Mouse (Mus musculus) heart, embryonic 12.5 days (tissue): ENCODE measurements at regions not wholly inside any gene's neighbourhood (a gene's known extent, or its start where the extent isn't known, plus 50 kb on each side); places are given as distances from the start of the nearest gene placed in this dataset.

Source experiments
- ATAC-seq: fragments of 200-750 bp; cut with Nextera tagmentation; 2 replicates; pipeline ENCODE4 v1.8.0; 2017; ENCODE audit warnings: moderate TSS enrichment, moderate library complexity; ENCODE audit not compliant: insufficient number of reproducible peaks, low FRiP score
- H3K27ac ChIP-seq: fragments of 300-500 bp; sonication (generic); 2 replicates; pipeline ENCODE4 v1.5.1; 2016; ENCODE audit warnings: mild to moderate bottlenecking, moderate library complexity; ENCODE audit not compliant: poor library complexity, severe bottlenecking
- H3K27me3 ChIP-seq: fragments of 300-500 bp; sonication (generic); replicated peaks from 2 replicates; pipeline ENCODE4 v1.6.1; 2016; ENCODE audit warnings: mild to moderate bottlenecking, moderate library complexity
- H3K36me3 ChIP-seq: fragments of 300-500 bp; sonication (generic); 2 replicates; pipeline ENCODE4 v1.6.1; 2016; ENCODE audit warnings: mild to moderate bottlenecking, moderate library complexity
- H3K4me1 ChIP-seq: fragments of 300-500 bp; sonication (generic); replicated peaks from 2 replicates; pipeline ENCODE4 v1.6.1; 2016; ENCODE audit warnings: mild to moderate bottlenecking
- H3K4me2 ChIP-seq: fragments of 300-500 bp; sonication (generic); 2 replicates; pipeline ENCODE4 v1.6.1; 2016; ENCODE audit warnings: mild to moderate bottlenecking, moderate library complexity
- H3K4me3 ChIP-seq: fragments of 300-500 bp; sonication (generic); 2 replicates; pipeline ENCODE4 v1.5.1; 2016; ENCODE audit warnings: mild to moderate bottlenecking
- H3K9ac ChIP-seq: fragments of 300-500 bp; sonication (generic); 2 replicates; pipeline ENCODE4 v1.6.1; 2016; ENCODE audit warnings: mild to moderate bottlenecking, moderate library complexity
- H3K9me3 ChIP-seq: fragments of 300-500 bp; sonication (generic); replicated peaks from 2 replicates; pipeline ENCODE4 v1.6.1; 2016; ENCODE audit warnings: mild to moderate bottlenecking, moderate library complexity
- WGBS: fragments of 180-500 bp; shearing (Covaris S2); methylation state at CpG from one replicate; pipeline ENCODE4 v1.1.7; 2016; 5-methylcytosine and 5-hydroxymethylcytosine counted together

DNA sequence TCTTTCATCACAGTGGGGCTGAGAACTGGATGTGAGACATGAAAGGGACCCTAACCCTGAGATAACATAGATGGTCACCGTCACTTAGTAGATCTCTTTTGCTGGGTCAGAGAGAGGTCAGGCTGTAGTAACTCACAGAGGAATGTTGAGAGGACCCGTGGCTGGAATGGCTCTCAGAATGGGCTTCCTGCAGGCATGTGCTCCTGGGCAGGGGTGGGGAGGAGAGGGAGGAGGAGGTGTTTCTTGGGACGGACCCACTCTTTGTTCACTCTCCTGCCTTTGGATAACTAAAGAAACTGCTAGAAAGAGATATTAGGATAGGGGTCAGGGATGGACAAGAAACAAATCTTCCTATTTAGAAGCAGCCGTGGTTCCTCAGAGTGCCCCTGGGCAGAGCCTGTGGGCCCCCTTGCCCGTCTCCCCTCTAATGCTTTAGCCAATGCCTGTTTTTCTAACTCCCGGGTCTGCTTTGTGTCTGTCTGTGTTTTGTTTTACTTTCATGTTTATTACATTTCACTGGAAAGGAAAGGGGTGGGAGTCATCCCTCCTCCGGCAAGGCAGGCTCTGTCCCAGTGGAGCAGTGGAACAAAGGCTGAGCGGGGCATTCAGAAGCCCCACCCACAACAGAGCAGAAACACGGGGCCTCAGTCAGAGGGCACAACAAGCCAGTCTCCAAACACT lies 58.9 kb upstream of the Ppp2r5a start:
- 0 out of 2 replicates have a peak overlapping the region, but pooled peaks have one; percentile 7 for H3K9ac ChIP-seq
- H3K9me3 ChIP-seq: peaks cover 5% of the 10 kb centered on the region; the same call in 1 of the 2 replicates
- H3K4me1 ChIP-seq: peaks cover 86% of the 10 kb centered on the region
- H3K4me3 ChIP-seq: peak overlapping the region; percentile 6; the same call in 1 of the 2 replicates
- ATAC-seq: peak; percentile 87
- H3K27ac ChIP-seq: peak overlapping the region; percentile 93
- 5% methylated on average over 9 of the region's 9 CpGs for WGBS
- no peaks in the 10 kb centered on the region for H3K36me3 ChIP-seq
- H3K27me3 ChIP-seq: no peaks in the 10 kb centered on the region
- peak overlapping the region; percentile 54 for H3K4me2 ChIP-seq

DNA sequence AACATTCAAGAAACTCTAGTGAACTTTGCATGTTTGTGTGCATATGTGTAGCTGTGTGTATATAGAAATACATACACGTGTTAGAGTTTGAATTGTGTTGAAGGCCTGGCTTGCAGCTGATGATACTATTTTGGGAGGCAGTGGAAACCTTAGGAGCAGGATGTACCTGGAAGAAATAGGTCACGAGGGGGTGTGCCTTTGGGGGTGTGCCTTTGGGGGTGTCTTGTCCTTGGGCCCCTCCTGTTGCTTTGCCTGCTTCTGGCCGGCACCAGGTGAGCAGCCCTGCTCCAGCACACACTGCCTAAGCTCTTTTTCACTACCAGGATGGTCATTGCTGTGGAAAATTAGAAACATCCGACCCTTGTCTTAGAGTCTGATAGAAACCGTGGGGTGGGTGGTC lies 56.0 kb upstream of the Ppp2r5a start:
- H3K27ac ChIP-seq: peak overlapping the region; percentile 34; the same call in 1 of the 2 replicates
- 56% methylated on average over 5 of the region's 5 CpGs for WGBS
- no peak overlapping the region for H3K4me2 ChIP-seq
- no peak for ATAC-seq
- H3K9me3 ChIP-seq: peaks cover 5% of the 10 kb centered on the region; the same call in 1 of the 2 replicates
- H3K36me3 ChIP-seq: no peaks in the 10 kb centered on the region
- H3K4me1 ChIP-seq: peaks cover 74% of the 10 kb centered on the region
- no peaks in the 10 kb centered on the region for H3K27me3 ChIP-seq
- H3K4me3 ChIP-seq: no peak overlapping the region
- no peak overlapping the region for H3K9ac ChIP-seq

DNA sequence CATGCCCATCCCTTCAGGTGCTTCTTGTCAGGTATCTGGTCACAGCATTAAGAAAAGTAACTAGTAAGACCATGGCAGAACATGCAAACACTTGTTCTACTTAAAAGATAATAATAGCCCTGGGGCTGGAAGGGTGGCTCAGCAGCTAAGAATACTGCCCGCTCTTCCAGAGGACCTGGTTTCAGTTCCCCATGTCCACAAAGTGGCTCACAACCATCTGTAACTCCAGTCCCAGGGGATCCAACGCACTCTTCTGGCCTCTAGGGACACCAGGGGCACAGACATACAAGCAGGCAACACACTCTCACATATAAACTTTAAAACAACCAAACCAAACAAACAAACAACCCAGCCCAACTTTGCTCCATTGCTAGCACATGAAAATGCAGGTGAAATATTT lies 55.2 kb upstream of the Ppp2r5a start:
- Histone ChIP-seq H3K9ac (no peak overlapping the region), H3K4me1 (peaks cover 82% of the 10 kb centered on the region), H3K9me3 (peaks cover 5% of the 10 kb centered on the region; the same call in 1 of the 2 replicates), H3K4me2 (no peak overlapping the region), H3K27me3 (no peaks in the 10 kb centered on the region), H3K27ac (0 out of 2 replicates have a peak overlapping the region, but pooled peaks have one; percentile 34), H3K4me3 (no peak overlapping the region), H3K36me3 (no peaks in the 10 kb centered on the region)
- 79% methylated on average over 2 of the region's 2 CpGs for WGBS
- no peak for ATAC-seq

DNA sequence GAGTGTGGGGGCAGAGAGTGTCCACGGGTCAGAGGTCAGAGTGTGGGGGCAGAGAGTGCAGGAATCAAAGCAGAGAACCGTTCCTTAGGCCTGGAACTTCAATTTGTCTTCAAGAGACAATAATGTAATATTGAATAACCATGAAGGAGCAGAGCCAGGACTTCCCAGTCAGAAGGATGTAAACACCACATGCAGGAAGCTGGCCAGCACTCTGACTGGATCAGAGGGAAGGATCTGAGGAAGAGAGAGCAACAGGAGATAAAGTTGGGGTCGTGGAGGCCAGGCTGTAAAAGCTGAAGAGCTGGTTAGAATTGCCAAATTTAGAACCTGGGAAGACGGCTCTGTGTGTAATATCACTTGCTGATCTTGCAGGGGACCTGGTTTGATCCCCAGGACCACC lies 54.0 kb upstream of the Ppp2r5a start:
- H3K9me3 ChIP-seq: peaks cover 5% of the 10 kb centered on the region; the same call in 1 of the 2 replicates
- no peaks in the 10 kb centered on the region for H3K27me3 ChIP-seq
- H3K27ac ChIP-seq: no peak overlapping the region; the same call in 1 of the 2 replicates
- H3K4me3 ChIP-seq: no peak overlapping the region
- no peak overlapping the region for H3K9ac ChIP-seq
- H3K4me2 ChIP-seq: no peak overlapping the region
- H3K4me1 ChIP-seq: peaks cover 72% of the 10 kb centered on the region
- H3K36me3 ChIP-seq: no peaks in the 10 kb centered on the region
- 51% methylated on average over 4 of the region's 4 CpGs for WGBS
- no peak for ATAC-seq

DNA sequence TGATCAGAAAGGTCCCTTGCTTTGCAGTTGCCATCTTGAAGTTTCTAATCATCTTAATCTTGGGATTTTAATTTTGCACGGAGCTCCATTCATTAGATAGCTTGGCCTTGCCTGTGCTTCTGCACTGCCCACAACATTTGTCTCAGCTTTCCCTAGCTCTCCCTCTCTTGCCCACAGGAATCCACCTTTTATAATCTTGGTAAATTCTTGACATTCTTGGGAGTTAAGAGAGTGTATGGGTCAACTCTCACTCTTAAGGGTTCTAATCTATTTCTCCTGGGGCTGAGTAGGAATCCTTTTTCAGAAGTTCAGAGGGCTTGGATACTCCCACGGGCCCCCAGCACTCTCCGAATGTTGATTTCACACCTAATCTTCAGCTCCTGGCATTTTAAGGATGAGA lies 51.5 kb upstream of the Ppp2r5a start:
- no peak overlapping the region for H3K4me2 ChIP-seq
- 6% methylated on average over 3 of the region's 3 CpGs for WGBS
- H3K27ac ChIP-seq: peak overlapping the region; percentile 12
- no peaks in the 10 kb centered on the region for H3K36me3 ChIP-seq
- H3K4me1 ChIP-seq: peaks cover 61% of the 10 kb centered on the region
- H3K4me3 ChIP-seq: no peak overlapping the region
- no peak overlapping the region for H3K9ac ChIP-seq
- no peaks in the 10 kb centered on the region for H3K27me3 ChIP-seq
- 0 out of 2 replicates have a peak, but pooled peaks have one; percentile 23 for ATAC-seq
- H3K9me3 ChIP-seq: peaks cover 5% of the 10 kb centered on the region; the same call in 1 of the 2 replicates

DNA sequence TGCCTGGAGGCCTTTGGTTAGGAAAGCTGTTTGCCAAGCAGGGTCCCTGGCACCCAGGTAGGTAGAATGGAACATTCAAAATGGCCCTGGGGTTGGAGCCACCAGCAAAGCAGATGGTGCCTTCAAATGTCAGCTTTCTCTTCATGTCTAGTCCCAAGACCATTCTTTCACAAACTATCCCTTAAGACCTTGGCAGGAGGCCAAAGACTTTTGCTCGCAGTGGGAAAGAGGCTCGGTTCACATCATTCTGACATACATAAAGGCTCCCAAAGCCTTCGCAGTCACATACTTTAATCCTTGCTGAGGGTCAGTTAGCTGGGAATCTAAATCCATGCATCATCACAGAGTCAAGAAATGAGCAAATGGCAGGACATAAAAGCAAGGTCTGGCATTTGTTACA lies 50.5 kb upstream of the Ppp2r5a start:
- Histone ChIP-seq H3K27ac (peak overlapping the region; percentile 20; the same call in 1 of the 2 replicates), H3K9ac (no peak overlapping the region), H3K4me1 (peaks cover 56% of the 10 kb centered on the region), H3K4me2 (no peak overlapping the region), H3K4me3 (no peak overlapping the region), H3K36me3 (no peaks in the 10 kb centered on the region), H3K9me3 (peaks cover 5% of the 10 kb centered on the region; the same call in 1 of the 2 replicates), H3K27me3 (no peaks in the 10 kb centered on the region)
- ATAC-seq: no peak
- WGBS: 40% methylated on average over 3 of the region's 3 CpGs
